Mouse (Mus musculus) 3T3-L1 (cell line): ENCODE measurements around the gene Slc26a8.

ENCODE experiments used
- DNase-seq: peaks from one replicate; pipeline ENCODE4 v3.0.0-alpha.2; 2015; ENCODE audit warnings: low read depth, low spot score

Gene Slc26a8

DNA sequence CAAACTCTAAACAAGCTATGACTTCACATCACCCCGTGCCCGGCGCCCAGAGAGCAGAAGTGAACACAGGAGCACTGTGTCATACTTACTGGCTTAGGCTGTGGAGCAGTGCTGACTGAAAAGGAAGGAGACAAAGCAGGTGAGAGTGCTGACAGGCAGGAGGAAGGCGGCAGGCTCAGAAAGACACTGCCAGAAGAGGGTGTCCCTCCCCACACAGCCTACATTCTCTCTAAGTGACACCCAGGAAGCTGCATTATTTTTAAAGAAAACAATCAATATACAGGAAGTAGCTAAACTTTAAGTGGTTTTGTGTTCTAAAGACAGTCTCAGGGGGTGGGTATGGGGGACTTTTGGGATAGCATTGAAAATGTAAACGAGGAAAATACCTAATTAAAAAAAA, 89.3 kb downstream of the Slc26a8 start:
- no peak for DNase-seq

DNA sequence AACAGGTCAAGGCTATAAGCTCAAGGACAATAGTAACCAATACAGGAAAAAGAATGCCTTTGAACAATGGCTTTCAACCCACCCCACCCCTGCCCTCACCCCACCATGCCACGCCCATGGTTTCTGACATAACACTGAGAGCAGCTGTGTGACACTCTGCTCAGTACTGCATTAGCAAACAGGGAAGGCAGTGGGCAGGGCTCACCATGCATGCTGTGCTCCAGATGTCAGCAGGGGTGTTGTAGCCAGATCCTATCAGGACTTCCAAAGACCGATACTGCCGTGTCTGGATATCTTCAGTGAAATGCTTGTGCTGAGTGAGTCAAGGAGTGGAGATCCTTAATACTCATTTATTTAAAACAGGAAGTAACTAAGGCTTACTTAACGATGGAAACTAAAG, 96.1 kb downstream of the Slc26a8 start:
- DNase-seq, result no peak

DNA sequence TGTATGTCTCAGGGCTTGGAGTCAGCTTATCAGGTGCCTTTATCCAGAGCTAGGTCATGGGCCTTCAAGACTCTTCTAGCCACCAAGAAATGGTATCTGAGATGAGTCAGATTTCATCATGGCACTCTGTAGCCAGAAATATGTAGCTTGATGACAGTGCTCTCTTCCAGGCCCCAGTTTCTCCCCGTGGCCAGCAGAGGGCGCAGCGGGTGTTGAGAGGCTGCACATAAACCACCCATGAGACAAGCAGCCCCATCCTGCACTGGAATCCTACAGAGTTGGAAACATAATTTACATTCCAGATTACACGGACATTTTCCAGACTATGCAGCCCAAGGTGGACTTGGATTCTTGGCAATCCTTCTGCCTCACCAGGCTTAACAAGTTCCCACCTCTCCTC, 97.0 kb downstream of the Slc26a8 start:
- DNase-seq, result peak; percentile 93

DNA sequence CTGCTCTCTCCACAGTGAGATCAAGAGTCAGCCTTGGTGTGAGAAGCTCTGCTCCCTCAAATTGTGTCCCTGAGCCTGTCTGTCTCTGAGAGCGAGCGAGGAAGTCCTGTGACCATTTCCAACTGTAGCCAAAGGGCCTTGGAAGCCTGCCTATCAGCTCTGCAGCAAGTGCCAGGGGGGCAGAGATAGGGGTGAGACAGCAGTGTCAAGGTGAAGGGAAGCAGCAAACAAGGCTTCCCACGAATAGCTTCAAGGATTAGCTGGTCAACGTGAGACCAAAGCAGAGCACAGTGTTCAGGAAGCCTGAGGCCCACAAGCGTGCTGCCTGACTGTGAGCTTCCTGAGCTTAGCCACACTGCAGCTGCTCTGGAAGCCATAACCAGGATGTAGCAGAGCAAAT, 98.6 kb downstream of the Slc26a8 start:
- DNase-seq, result no peak

DNA sequence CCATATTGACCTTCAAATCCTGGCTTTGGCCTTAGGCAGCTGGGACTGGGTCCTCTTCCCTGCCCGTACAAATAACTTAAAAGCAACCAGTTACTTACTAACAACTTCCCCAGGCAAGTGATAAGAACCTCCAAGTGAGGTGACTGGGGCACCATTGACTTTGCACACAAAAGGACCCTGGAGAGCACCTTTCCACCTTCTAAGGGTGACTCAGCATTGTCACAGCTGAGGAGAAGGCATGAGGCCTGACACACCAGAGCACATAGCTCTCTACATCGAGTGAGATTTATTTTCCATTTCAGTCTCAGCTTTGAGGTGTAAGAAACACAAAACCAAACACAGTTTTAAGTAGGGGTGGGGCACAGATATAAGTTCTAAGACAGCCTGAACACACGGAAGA, 99.4 kb downstream of the Slc26a8 start:
- DNase-seq, result no peak

DNA sequence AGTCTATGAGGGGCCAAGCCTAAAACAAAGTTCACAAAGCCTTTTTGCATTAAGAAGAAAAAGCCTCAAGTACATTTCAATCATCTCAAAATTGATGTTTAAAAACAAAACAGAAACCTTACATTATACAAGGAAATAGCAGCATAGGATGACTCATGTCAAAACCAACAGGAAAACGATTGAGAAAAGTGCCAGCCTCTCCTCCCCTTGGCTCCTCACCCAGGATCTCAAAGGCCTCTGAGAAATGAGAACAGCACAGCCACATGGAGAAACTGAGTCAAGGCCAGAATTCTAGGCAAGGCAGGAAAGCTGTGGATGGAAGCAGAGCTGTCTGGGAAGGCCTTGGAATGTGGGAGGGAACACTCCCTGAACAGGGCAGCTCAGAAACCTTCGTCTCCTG, 101.4 kb downstream of the Slc26a8 start:
- peak; percentile 50 for DNase-seq
